Mouse (Mus musculus): Measurements from ENCODE around the gene Ncmap. TPM values are rescaled to one million over a fixed set of nuclear protein-coding genes. Genes with fewer than 3 reads are reported as not detected.
A peak's percentile ranks its signal among the peaks of the same experiment; 100 is the strongest.

The Ncmap gene
- total and polyA plus RNA-seq, 2 experiments from 2014 or later = 2.1 to 6.9 TPM

GRCm38 (mm10) chr4:135375444-135375843, 22.6 kb downstream of the Ncmap start:
- Histone ChIP-seq H3K27ac (no peak overlapping the region), H3K36me3 (ENCODE audit: insufficient read depth, low read length) (no peaks in the 10 kb centered on the region), H3K4me3 (ENCODE audit: low read length) (no peak overlapping the region), H3K4me2 (ENCODE audit: low read depth, low read length) (no peak overlapping the region), H3K27me3 (ENCODE audit: insufficient read depth, low read length) (no peaks in the 10 kb centered on the region), H3K9me3 (ENCODE audit: low read length) (no peaks in the 10 kb centered on the region), H3K9ac (replicated peaks; ENCODE audit: low read length) (no peak overlapping the region), H3K4me1 (ENCODE audit: insufficient read depth, low read length) (no peaks in the 10 kb centered on the region)
- ATAC-seq (no peak), DNase-seq (ENCODE audit: low spot score) (no peak)
- 75% methylated on average over 3 of the region's 3 CpGs for WGBS
- peak; percentile 48 for TF ChIP-seq CTCF (IDR thresholded peaks at IDR 0.05; ENCODE audit: low read depth)

- peak; percentile 28; the same call in 1 of the 2 replicates for TF ChIP-seq CTCF (IDR thresholded peaks at IDR 0.05; ENCODE audit: low read depth)
- Histone ChIP-seq H3K9me3 (ENCODE audit: low read length) (no peaks in the 10 kb centered on the region), H3K4me1 (ENCODE audit: insufficient read depth, low read length) (no peaks in the 10 kb centered on the region), H3K36me3 (ENCODE audit: insufficient read depth, low read length) (no peaks in the 10 kb centered on the region), H3K9ac (replicated peaks; ENCODE audit: low read length) (no peak overlapping the region), H3K27ac (no peak overlapping the region), H3K4me3 (ENCODE audit: low read length) (no peak overlapping the region), H3K4me2 (ENCODE audit: low read depth, low read length) (no peak overlapping the region), H3K27me3 (ENCODE audit: insufficient read depth, low read length) (no peaks in the 10 kb centered on the region)
- ATAC-seq = no peak
- WGBS = 82% methylated on average over 5 of the region's 5 CpGs
- DNase-seq (ENCODE audit: low spot score) = no peak
Measured at GRCm38 (mm10) chr4:135373299-135373698, 24.7 kb downstream of the Ncmap start.

GRCm38 (mm10) chr4:135370372-135370771, 27.7 kb downstream of the Ncmap start:
- 64% methylated on average over 11 of the region's 11 CpGs for WGBS
- no peak for DNase-seq (ENCODE audit: low spot score)
- no peaks in the 10 kb centered on the region for H3K27me3 ChIP-seq (ENCODE audit: insufficient read depth, low read length)

GRCm38 (mm10) chr4:135362828-135363227, 35.2 kb downstream of the Ncmap start:
- Histone ChIP-seq H3K27me3 (ENCODE audit: insufficient read depth, low read length) (no peaks in the 10 kb centered on the region), H3K4me3 (ENCODE audit: low read length) (no peak overlapping the region), H3K9me3 (ENCODE audit: low read length) (no peaks in the 10 kb centered on the region), H3K36me3 (ENCODE audit: insufficient read depth, low read length) (no peaks in the 10 kb centered on the region), H3K27ac (no peak overlapping the region), H3K4me1 (ENCODE audit: insufficient read depth, low read length) (no peaks in the 10 kb centered on the region), H3K9ac (replicated peaks; ENCODE audit: low read length) (no peak overlapping the region), H3K4me2 (ENCODE audit: low read depth, low read length) (no peak overlapping the region)
- TF ChIP-seq CTCF (IDR thresholded peaks at IDR 0.05; ENCODE audit: low read depth) = no peak
- DNase-seq (ENCODE audit: low spot score) = no peak
- peak; percentile 38; the same call in 1 of the 2 replicates for ATAC-seq
- WGBS = 25% methylated on average over 6 of the region's 6 CpGs

More at GRCm38 (mm10) chr4:135370372-135370771, 27.7 kb downstream of the Ncmap start:
- H3K4me1 ChIP-seq (ENCODE audit: insufficient read depth, low read length) = no peaks in the 10 kb centered on the region
- no peak overlapping the region for H3K9ac ChIP-seq (replicated peaks; ENCODE audit: low read length)
- no peak for ATAC-seq
- H3K27ac ChIP-seq = no peak overlapping the region
- H3K9me3 ChIP-seq (ENCODE audit: low read length) = no peaks in the 10 kb centered on the region
- no peak for TF ChIP-seq CTCF (IDR thresholded peaks at IDR 0.05; ENCODE audit: low read depth)
- no peak overlapping the region for H3K4me3 ChIP-seq (ENCODE audit: low read length)
- H3K36me3 ChIP-seq (ENCODE audit: insufficient read depth, low read length) = no peaks in the 10 kb centered on the region
- H3K4me2 ChIP-seq (ENCODE audit: low read depth, low read length) = no peak overlapping the region

- H3K4me2 ChIP-seq (ENCODE audit: low read depth, low read length) = no peak overlapping the region
- WGBS = 89% methylated on average over 12 of the region's 12 CpGs
- no peaks in the 10 kb centered on the region for H3K36me3 ChIP-seq (ENCODE audit: insufficient read depth, low read length)
- H3K9me3 ChIP-seq (ENCODE audit: low read length) = no peaks in the 10 kb centered on the region
- H3K9ac ChIP-seq (replicated peaks; ENCODE audit: low read length) = no peak overlapping the region
- no peak overlapping the region for H3K27ac ChIP-seq
- no peaks in the 10 kb centered on the region for H3K4me1 ChIP-seq (ENCODE audit: insufficient read depth, low read length)
- H3K4me3 ChIP-seq (ENCODE audit: low read length) = no peak overlapping the region
- TF ChIP-seq CTCF (IDR thresholded peaks at IDR 0.05; ENCODE audit: low read depth) = no peak
- ATAC-seq (no peak), DNase-seq (ENCODE audit: low spot score) (no peak)
- H3K27me3 ChIP-seq (ENCODE audit: insufficient read depth, low read length) = no peaks in the 10 kb centered on the region
Measured at GRCm38 (mm10) chr4:135361722-135362121, 36.3 kb downstream of the Ncmap start.

- DNase-seq (ENCODE audit: low spot score) (peak; percentile 88), ATAC-seq (no peak)
- Histone ChIP-seq H3K9ac (replicated peaks; ENCODE audit: low read length) (no peak overlapping the region), H3K4me2 (ENCODE audit: low read depth, low read length) (no peak overlapping the region), H3K9me3 (ENCODE audit: low read length) (no peaks in the 10 kb centered on the region), H3K4me1 (ENCODE audit: insufficient read depth, low read length) (0 out of 2 replicates have a peak, but pooled peaks cover 5% of the 10 kb centered on the region), H3K4me3 (ENCODE audit: low read length) (no peak overlapping the region), H3K27me3 (ENCODE audit: insufficient read depth, low read length) (no peaks in the 10 kb centered on the region), H3K27ac (no peak overlapping the region), H3K36me3 (ENCODE audit: insufficient read depth, low read length) (no peaks in the 10 kb centered on the region)
- WGBS = 1% methylated on average over 6 of the region's 6 CpGs
- TF ChIP-seq CTCF (IDR thresholded peaks at IDR 0.05; ENCODE audit: low read depth) = peak; percentile 72
Measured at GRCm38 (mm10) chr4:135358736-135359135, 39.3 kb downstream of the Ncmap start.

GRCm38 (mm10) chr4:135357221-135357920, 40.7 kb downstream of the Ncmap start:
- Histone ChIP-seq H3K27me3 (ENCODE audit: insufficient read depth, low read length) (no peaks in the 10 kb centered on the region), H3K9ac (replicated peaks; ENCODE audit: low read length) (no peak overlapping the region), H3K27ac (no peak overlapping the region), H3K9me3 (ENCODE audit: low read length) (no peaks in the 10 kb centered on the region), H3K4me3 (ENCODE audit: low read length) (no peak overlapping the region), H3K4me1 (ENCODE audit: insufficient read depth, low read length) (0 out of 2 replicates have a peak, but pooled peaks cover 5% of the 10 kb centered on the region), H3K36me3 (ENCODE audit: insufficient read depth, low read length) (no peaks in the 10 kb centered on the region), H3K4me2 (ENCODE audit: low read depth, low read length) (no peak overlapping the region)
- no peak for TF ChIP-seq CTCF (IDR thresholded peaks at IDR 0.05; ENCODE audit: low read depth)
- ATAC-seq (no peak), DNase-seq (ENCODE audit: low spot score) (no peak)
- WGBS = 78% methylated on average over 12 of the region's 12 CpGs
